Mouse (Mus musculus) v-Abl transformed pro-B cells (cell line): ENCODE results near the gene Tbc1d8.

ENCODE experiments used
- in situ Hi-C, 2 experiments: fragments of 400-800 bp; cut with MboI; formaldehyde crosslinking; loops; one replicate each; pipeline ENCODE4 v1.15.1; 2025; ENCODE audit not compliant: unreplicated experiment in 2 of 2

Gene Tbc1d8

DNA sequence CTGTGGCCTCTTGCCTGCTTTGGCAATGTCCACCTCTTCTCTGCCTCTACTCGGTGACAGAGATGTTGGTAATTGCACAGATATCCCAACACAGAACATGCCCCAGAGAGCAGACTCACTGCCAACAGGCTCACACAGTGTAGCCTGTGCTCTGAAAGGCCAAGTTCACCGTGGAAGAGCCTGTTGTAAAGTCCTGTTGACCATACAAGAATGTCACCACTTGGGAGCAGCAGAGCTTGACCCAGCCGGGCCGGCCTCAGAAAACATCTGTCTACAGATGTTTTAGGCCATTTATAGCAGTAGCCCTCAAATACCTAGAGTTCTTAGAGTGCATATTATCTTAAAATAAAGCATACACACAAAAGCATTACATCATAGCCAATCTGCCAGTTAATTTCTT lies 71.4 kb downstream of the Tbc1d8 start:
- in situ Hi-C loops, result no loop called here

DNA sequence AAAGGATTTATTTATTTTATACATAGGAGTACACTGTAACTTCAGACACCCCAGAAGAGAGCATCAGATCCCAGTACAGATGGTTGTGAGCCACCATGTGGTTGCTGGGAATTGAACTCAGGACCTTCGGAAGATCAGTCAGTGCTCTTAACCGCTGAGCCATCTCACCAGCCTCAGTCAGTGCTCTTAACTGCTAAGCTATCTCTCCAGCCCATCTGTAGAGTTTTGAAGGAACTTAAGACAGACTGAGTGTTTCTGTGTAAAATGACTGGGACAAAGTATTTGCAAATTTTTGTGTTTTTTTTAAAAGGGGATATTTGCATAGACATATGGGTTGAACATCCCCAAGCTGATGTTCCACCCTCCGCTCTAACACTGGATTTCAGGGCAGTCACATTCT lies 78.4 kb downstream of the Tbc1d8 start:
- in situ Hi-C loops, result no loop called here

DNA sequence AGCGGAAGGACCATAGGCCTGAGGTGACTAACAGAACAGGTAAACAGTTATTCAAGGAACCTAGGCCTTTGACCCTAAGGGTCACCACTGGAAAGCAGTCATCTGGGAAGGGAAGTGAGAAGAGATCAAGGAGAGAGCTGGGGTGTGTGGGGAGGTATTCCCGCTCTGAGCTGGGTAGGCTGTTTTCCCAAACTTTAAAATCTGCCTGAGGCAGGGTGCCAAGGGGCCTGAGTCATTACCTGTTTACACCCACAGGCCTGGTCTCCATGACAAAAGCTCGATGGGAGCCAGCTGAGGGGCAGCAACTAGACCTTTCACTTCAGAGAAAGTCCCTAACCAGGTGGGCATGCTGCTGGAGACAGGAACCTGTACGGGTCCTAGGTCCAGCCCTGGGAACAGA lies 79.3 kb downstream of the Tbc1d8 start:
- in situ Hi-C loops, result loop anchor here (10.0 to 25.0 kb wide), 4 partner anchors 404 to 1138 kb away; no protein-coding TSS in a partner anchor

DNA sequence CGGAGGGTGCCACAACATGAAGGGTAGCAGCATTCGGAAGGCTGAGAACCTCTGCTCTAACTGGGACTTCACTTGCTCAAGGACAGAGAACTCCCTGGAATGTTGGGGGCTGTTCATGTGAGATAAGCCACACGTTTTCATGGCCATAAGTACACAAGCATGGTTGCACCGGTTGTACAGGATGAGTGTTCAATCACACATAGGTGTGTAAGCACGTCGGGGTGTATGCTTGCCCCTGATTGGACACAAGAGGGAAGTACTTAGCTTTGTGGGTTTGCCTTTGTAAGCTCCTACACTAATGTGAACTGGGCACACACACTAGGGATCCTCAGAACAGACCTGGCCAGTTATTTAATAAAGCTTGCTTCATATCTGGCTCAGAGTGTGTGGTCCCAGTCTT lies 80.3 kb downstream of the Tbc1d8 start:
- in situ Hi-C loops, result loop anchor here (10.0 to 25.0 kb wide), 4 partner anchors 403 to 1139 kb away; no protein-coding TSS in a partner anchor

DNA sequence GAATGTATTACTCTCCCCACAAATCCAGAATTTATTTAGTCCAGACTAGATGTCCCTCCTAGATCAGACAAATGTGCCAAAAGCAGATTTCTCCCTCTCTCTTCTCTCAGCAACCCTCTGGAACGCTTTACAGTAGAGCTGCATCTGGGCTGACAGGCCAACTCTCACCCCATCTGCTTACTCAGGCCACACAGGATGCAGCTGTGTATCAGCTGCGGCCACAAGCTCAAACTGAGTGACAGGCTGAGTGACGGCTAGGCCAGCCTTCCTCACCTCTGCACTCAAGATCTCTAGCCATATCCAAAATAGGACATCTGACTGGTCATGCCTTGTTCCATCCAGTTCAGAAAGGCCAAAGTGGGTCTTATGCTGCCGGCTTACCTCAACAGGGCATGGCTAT lies 82.2 kb downstream of the Tbc1d8 start:
- in situ Hi-C loops, result loop anchor here (10.0 to 25.0 kb wide), 4 partner anchors 402 to 1141 kb away; no protein-coding TSS in a partner anchor

DNA sequence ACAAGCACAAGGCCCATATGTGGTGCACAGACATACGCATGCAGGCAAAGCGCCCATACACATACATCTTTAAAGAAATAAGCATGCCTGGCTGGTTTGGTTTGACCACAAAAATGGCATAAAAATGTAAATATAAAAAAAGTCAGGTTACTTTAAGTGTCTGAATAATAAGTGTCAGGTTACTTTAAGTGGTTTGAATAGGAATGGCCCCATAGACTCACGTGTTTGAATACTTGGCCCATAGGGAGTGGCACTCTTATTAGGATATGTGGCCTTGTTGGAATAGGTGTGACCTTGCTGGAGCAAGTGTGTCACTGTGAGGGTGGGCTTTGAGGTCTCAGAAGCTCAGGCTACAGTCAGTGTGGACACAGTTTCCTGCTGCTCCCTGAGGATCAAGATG lies 83.9 kb downstream of the Tbc1d8 start:
- in situ Hi-C loops, result loop anchor here (5.0 to 25.0 kb wide), 5 partner anchors 108 to 1143 kb away; no protein-coding TSS in a partner anchor

DNA sequence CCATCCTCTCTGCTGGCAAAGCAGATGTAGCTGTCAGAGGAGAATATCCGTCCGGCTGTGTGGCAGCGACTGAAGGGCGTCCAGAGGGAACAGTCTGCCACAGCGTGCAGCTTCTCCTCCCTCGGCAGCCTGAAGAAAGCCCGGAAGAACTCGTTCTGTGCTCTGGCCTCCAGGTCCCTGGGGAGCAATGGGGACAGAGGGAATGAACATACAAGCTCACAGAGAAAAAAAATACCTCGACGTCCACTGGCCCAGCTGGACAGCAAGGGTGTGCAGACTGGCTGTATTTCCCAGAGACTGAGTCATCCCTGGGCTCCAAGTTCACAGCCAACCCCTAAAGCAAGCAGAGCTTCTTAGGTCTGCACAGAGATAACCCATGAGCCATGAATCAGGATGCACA lies 84.5 kb downstream of the Tbc1d8 start:
- in situ Hi-C loops, result loop anchor here (5.0 to 25.0 kb wide), 5 partner anchors 108 to 1143 kb away; no protein-coding TSS in a partner anchor

DNA sequence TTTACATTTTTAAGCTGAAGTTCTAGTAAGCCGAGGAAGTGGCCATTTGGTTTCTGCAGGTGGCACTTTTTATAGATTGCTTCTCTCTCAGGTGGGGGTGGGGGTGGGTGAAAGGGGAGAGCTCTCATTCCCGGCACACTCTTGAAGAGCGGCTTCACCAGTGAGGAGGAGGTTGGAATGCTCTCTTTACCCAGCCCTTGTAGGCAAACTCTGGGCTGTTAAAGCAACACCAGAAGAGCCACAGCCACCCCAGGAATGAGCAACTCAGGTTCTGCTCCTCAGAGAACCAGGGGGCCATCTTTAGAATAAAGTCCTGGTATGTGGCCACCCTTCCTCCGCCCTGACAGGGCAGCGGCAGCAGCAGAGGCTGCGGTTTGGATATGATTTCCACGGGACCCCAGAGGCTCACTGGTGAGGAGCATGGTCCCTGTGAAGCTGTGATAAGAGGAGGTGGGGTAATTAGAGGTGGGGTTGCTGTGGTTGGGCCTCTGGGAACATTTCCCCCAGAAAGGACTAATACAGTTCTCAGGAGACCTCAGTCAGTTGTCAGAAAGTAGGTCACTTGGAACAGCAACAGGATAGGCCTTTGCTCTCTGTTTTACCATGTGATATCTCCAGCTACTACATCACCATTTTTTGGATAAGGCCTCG lies 85.2 kb downstream of the Tbc1d8 start:
- in situ Hi-C loops, result loop anchor here (5.0 to 25.0 kb wide), 5 partner anchors 109 to 1144 kb away; no protein-coding TSS in a partner anchor

DNA sequence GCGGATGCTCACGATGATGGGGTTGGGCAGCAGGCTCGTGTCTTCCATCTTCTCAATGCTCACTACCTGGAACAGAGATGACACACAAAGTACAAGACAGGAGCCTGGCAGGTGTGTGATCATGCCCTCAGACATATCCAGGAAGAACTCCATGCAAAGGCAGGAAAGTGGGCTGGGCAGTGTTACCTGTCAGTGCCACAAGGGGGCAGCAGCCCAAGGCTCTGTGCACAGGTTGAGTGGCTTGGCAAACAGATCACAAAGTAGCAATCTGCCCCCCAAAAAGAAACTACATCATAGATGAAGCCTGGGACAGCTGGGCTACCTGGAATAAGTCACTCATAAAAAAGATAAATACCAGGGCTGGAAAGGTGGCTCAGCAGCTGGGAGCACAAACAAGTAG lies 86.4 kb downstream of the Tbc1d8 start:
- in situ Hi-C loops, result loop anchor here (5.0 to 25.0 kb wide), 5 partner anchors 110 to 1145 kb away; no protein-coding TSS in a partner anchor

DNA sequence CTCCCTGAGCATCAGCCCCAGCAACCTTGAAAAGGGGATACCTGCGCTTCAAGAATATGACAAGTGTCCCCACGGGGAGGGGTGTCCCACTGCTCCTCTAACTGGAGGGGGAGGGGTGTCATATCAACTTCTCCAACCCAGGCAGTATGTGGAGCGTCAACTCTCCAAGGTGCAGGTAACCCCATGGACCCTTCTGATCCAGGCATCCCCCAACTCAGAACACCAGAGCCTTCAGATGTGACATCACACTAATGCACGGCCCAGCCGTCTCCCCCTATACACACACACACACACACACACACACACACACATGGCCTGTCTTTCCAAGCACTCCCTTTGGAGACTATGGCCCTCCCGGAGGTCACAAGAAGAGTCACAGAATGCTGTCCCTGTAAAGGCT lies 86.9 kb downstream of the Tbc1d8 start:
- in situ Hi-C loops, result loop anchor here (5.0 to 25.0 kb wide), 5 partner anchors 111 to 1146 kb away; no protein-coding TSS in a partner anchor

DNA sequence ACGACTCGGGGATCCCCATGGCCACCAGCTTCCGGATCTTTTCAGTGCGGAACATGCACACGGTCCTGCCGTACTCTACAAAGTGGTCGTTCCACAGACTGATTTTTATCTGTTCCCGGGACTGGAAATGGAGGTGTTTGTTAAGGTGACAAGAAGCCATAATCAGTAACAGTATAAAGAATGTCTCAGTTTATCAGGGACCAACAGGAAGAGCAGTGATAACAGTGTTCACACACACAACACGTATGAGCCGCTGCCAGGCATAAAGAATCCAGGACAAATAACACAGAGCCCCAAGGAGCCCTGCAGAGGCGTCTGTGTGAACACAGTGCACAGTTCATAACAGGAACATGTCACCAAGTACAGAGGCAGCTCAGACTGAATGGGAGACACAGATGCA lies 89.2 kb downstream of the Tbc1d8 start:
- in situ Hi-C loops, result loop anchor here in 1 of 2 experiments (25.0 kb wide), 3 partner anchors 598 to 1148 kb away; no protein-coding TSS in a partner anchor

DNA sequence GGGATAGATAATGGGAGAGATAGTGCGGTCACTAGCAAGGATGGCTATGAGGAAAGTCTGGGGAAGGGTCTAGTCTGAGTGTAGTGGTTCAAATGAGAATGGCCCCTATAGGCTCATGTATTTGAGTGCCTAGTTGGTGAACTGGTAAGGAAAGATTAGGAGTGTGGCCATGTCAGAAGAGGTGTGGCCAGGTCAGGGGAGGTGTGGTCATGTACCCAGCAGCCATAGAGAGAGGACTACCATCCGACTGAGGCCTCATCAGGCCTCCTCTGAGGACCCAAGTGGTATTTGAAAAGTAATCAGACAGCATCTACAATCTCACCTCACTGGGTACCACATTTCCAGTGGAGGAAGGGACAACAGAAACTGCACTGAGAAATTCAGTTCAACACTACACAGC lies 90.4 kb downstream of the Tbc1d8 start:
- in situ Hi-C loops, result loop anchor here in 1 of 2 experiments (25.0 kb wide), 3 partner anchors 599 to 1149 kb away; no protein-coding TSS in a partner anchor

DNA sequence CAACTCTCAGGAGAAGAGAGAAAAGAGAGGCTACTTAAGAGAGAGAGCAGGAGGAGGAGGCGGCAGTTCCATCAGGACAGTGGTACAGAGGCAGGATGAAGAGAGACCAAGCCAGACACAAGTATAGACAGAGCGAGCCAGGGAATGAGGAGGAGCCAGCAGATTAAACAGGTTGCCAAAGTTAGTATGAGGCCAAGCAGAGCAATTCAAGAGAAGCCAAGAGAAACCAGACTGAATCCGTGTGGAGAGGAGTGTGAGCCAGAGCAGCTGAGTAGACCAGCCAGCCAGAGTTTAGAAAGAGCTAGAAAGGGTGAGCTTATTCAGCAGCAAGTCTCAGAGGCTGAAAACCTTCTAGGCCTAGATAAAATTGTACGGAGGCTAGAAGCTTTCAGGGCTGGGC lies 91.1 kb downstream of the Tbc1d8 start:
- in situ Hi-C loops, result loop anchor here in 1 of 2 experiments (25.0 kb wide), 3 partner anchors 600 to 1150 kb away; no protein-coding TSS in a partner anchor

DNA sequence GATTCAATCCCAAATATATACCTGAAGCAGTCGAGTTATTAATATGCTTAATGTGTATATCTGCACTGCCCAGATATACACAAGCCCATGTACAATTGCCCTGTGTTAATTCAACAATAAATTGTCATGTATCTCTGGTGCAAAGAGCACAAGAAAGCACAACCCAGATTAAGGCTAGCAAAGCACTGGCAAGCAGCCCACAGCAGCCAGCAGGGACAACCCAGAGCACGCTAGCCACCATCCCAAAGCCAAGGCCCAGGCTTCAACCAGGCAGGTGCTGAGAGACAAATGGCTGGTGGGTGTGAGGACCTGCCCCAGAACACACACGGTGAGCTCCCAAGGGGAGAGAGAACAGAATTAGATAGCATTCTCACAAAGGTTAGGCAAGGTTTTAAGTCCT lies 92.1 kb downstream of the Tbc1d8 start:
- in situ Hi-C loops, result loop anchor here in 1 of 2 experiments (25.0 kb wide), 3 partner anchors 601 to 1151 kb away; no protein-coding TSS in a partner anchor

DNA sequence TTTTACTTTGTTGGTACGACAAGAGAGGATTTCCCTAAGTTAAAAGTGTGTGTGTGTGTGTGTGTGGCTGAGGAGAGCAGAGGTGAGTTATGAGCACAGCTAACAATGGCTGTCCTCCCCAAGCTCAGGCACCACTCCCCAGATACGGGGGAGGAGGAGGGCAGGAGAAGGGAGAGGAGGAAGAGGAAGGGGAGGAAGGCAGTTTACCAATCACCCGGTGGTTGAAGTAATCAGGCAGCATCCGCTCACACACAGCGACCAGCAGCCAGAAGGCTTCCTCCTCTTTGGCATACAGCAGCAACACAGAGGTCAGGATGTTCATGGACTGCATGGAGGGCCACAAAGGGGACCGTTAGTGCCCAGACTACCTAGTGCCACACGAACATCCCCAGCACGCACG lies 93.6 kb downstream of the Tbc1d8 start:
- in situ Hi-C loops, result loop anchor here in 1 of 2 experiments (25.0 kb wide), 3 partner anchors 602 to 1152 kb away; no protein-coding TSS in a partner anchor

DNA sequence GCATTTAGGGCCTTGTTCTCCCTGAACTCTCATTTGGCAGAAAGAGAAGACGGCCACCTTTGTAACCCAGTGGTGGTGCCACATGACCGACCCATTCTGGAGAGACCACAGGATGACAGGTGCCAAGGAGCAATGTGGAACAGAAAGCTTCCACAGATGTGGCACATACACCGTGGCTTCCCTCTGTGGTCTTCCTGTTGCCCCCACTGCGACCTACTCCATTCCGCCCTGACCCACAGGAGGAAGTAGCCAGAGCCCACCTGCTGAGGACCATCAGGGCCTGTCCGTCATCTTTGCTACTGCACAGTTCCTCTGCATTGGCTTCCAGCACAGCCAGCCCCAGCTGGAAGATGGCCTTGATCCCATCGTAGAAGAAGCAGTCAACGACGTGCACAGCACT lies 97.5 kb downstream of the Tbc1d8 start:
- in situ Hi-C loops, result loop anchor here in 1 of 2 experiments (25.0 kb wide), 3 partner anchors 606 to 1156 kb away; no protein-coding TSS in a partner anchor

DNA sequence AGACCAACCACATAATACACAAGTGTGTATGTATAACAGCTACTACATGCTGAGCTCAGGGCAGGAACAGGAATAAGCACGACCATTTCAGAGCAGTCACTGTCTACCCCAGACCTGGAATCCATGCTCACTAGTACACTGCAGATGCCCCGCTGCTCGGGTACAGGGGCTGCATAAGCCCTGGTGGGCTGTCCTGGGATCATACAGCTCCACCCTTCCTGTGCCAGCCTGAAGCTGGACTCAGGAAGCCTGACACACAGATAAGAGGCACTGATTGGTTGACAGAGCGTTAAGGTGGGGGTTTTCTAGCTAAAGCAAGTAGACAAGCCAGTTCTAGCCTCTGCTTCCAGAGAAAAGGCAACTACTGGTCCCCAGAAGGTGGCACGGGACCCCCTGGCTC lies 99.5 kb downstream of the Tbc1d8 start:
- in situ Hi-C loops, result loop anchor here in 1 of 2 experiments (25.0 kb wide), 3 partner anchors 608 to 1158 kb away; no protein-coding TSS in a partner anchor

DNA sequence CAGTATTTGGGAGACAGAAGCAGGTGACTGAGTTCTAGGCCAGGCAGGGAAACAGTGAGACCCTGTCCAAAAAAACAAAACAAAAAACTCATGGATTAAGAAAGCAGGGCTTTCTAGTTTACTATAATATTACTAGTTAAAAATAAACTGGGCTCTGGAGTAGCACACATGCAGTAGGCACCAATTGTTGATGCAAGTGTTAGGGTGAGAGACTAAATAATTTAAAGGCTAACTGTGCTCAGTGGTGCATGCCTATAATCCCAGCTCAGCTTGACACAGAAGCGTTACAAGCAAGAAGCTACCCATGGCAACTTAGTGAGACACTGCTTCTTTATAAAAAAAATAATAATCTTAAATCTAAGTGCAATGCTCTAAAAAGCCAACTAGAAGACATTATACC lies 100.0 kb downstream of the Tbc1d8 start:
- in situ Hi-C loops, result loop anchor here in 1 of 2 experiments (25.0 kb wide), 3 partner anchors 609 to 1159 kb away; no protein-coding TSS in a partner anchor

DNA sequence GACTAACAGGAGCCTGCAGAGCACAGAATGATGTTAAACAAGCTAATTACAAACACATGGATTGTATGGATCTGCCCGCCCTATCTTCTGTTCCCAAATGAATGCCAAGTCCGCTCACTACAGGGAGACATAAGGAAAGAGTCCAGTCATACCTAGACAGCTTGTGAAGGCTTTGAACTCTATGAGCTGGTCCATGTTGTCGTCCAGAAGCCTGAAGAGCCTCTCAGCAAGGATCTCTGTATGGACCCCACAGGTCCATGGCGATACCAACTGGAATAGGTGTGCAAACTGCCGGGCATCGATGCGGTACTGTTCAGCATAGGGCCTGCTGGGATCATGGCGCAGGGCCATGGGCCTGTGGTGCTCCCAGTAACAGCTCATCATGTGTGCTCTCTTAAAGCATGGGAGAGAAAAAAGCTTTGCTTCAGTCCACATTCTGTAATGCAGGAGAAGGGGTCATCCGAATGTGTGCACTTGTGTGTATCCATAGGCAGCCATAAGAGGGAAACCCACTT lies 101.8 kb downstream of the Tbc1d8 start:
- in situ Hi-C loops, result loop anchor here in 1 of 2 experiments (25.0 kb wide), 3 partner anchors 611 to 1161 kb away; no protein-coding TSS in a partner anchor

DNA sequence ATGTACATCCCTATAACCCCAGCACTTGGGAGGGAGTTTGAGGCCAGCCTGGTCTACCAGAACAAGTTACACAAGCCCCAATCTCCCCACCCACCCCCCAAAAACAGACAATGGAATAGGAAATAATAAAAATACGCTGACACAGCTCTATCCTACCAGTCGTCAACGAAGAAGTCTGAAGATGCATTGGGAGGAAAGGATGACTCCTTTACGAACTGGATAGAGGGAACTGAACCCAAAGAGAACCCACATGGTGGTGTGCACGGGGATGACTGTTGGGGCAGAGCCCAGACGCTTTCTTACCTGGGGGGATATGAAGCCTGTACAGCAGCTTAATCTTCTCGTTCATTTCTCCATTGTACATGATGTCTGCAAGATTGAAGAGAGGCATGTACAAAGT lies 102.4 kb downstream of the Tbc1d8 start:
- in situ Hi-C loops, result loop anchor here in 1 of 2 experiments (25.0 kb wide), 3 partner anchors 611 to 1161 kb away; no protein-coding TSS in a partner anchor

DNA sequence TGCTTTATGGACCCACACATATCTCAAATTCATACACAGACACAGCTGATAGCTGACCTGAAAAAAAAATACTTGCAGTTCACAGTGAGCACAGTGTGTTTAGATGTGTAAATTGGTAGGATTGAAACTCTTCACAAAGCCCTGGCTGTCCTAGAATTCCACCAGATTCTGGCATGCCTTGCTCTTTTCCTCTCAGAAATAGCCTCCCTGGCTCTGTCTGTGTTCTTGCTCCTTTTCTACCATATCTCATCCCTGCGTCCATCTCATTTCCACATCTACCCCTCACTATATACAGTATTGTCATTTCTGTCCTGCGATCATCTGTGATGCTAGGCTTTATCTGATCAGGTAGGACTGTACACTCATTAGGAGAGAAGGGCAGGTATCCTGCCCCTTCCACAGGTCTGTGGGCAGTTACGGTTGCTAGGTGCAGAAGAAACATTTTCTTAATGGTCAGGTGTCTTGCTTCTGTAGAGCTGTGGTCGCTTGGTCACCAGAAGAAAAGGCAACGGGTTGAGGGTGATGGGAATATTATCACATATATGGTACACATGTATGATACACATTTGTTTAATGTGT lies 104.2 kb downstream of the Tbc1d8 start:
- in situ Hi-C loops, result no loop called here
